Mouse (Mus musculus): ENCODE measurements at regions not wholly inside any gene's neighbourhood (a gene's known extent, or its start where the extent isn't known, plus 50 kb on each side); places are given as distances from the start of the nearest gene placed in this dataset.

- no peaks in the 10 kb centered on the region for H3K4me1 ChIP-seq (ENCODE audit: control insufficient read depth, insufficient read depth, low read length)
- TF ChIP-seq CTCF (IDR thresholded peaks at IDR 0.05; ENCODE audit: low read depth, low read length) = no peak
- no peak for TF ChIP-seq POLR2A (IDR thresholded peaks at IDR 0.05; ENCODE audit: borderline replicate concordance, low read depth, low read length)
- H3K27ac ChIP-seq (ENCODE audit: insufficient read depth, low read depth, low read length) = no peak overlapping the region
- H3K4me3 ChIP-seq (ENCODE audit: insufficient read depth, low read length) = no peak overlapping the region
These were observed 123.9 kb downstream of the Ifng start for GRCm38 (mm10) chr10:118564528-118565268.

GRCm38 (mm10) chr10:118568617-118569016 is 127.8 kb downstream of the Ifng start:
- peaks cover 2% of the 10 kb centered on the region for H3K4me1 ChIP-seq (ENCODE audit: control insufficient read depth, insufficient read depth, low read length)
- TF ChIP-seq POLR2A (IDR thresholded peaks at IDR 0.05; ENCODE audit: borderline replicate concordance, low read depth, low read length) (no peak), CTCF (IDR thresholded peaks at IDR 0.05; ENCODE audit: low read depth, low read length) (no peak)
- H3K27ac ChIP-seq (ENCODE audit: insufficient read depth, low read depth, low read length) = no peak overlapping the region
- no peak overlapping the region for H3K4me3 ChIP-seq (ENCODE audit: insufficient read depth, low read length)

GRCm38 (mm10) chr10:118569424-118569823 is 128.6 kb downstream of the Ifng start:
- Histone ChIP-seq H3K27ac (ENCODE audit: insufficient read depth, low read depth, low read length) (no peak overlapping the region), H3K4me3 (ENCODE audit: insufficient read depth, low read length) (no peak overlapping the region), H3K4me1 (ENCODE audit: control insufficient read depth, insufficient read depth, low read length) (peaks cover 11% of the 10 kb centered on the region)
- no peak for TF ChIP-seq POLR2A (IDR thresholded peaks at IDR 0.05; ENCODE audit: borderline replicate concordance, low read depth, low read length)
- no peak for TF ChIP-seq CTCF (IDR thresholded peaks at IDR 0.05; ENCODE audit: low read depth, low read length)

- peaks cover 12% of the 10 kb centered on the region for H3K4me1 ChIP-seq (ENCODE audit: control insufficient read depth, insufficient read depth, low read length)
- peak overlapping the region; percentile 78 for H3K27ac ChIP-seq (ENCODE audit: insufficient read depth, low read depth, low read length)
- TF ChIP-seq CTCF (IDR thresholded peaks at IDR 0.05; ENCODE audit: low read depth, low read length) (no peak), POLR2A (IDR thresholded peaks at IDR 0.05; ENCODE audit: borderline replicate concordance, low read depth, low read length) (no peak)
- no peak overlapping the region for H3K4me3 ChIP-seq (ENCODE audit: insufficient read depth, low read length)
These were observed 132.4 kb downstream of the Ifng start for GRCm38 (mm10) chr10:118573247-118573646.

GRCm38 (mm10) chr10:118575570-118575969 is 134.7 kb downstream of the Ifng start:
- no peak for TF ChIP-seq CTCF (IDR thresholded peaks at IDR 0.05; ENCODE audit: low read depth, low read length)
- no peak for TF ChIP-seq POLR2A (IDR thresholded peaks at IDR 0.05; ENCODE audit: borderline replicate concordance, low read depth, low read length)
- no peak overlapping the region for H3K4me3 ChIP-seq (ENCODE audit: insufficient read depth, low read length)
- peaks cover 14% of the 10 kb centered on the region for H3K4me1 ChIP-seq (ENCODE audit: control insufficient read depth, insufficient read depth, low read length)
- no peak overlapping the region for H3K27ac ChIP-seq (ENCODE audit: insufficient read depth, low read depth, low read length)

- H3K27ac ChIP-seq (ENCODE audit: insufficient read depth, low read depth, low read length) = peak overlapping the region; percentile 23; the same call in 1 of the 2 replicates
- H3K4me3 ChIP-seq (ENCODE audit: insufficient read depth, low read length) = no peak overlapping the region
- TF ChIP-seq POLR2A (IDR thresholded peaks at IDR 0.05; ENCODE audit: borderline replicate concordance, low read depth, low read length) = no peak
- no peak for TF ChIP-seq CTCF (IDR thresholded peaks at IDR 0.05; ENCODE audit: low read depth, low read length)
- peaks cover 5% of the 10 kb centered on the region for H3K4me1 ChIP-seq (ENCODE audit: control insufficient read depth, insufficient read depth, low read length)
These were observed 140.5 kb downstream of the Ifng start for GRCm38 (mm10) chr10:118581376-118581775.

GRCm38 (mm10) chr10:118585821-118586220 is 145.0 kb downstream of the Ifng start:
- Histone ChIP-seq H3K27ac (ENCODE audit: insufficient read depth, low read depth, low read length) (no peak overlapping the region), H3K4me1 (ENCODE audit: control insufficient read depth, insufficient read depth, low read length) (peaks cover 2% of the 10 kb centered on the region; the same call in 1 of the 2 replicates), H3K4me3 (ENCODE audit: insufficient read depth, low read length) (no peak overlapping the region)
- TF ChIP-seq POLR2A (IDR thresholded peaks at IDR 0.05; ENCODE audit: borderline replicate concordance, low read depth, low read length) (no peak), CTCF (IDR thresholded peaks at IDR 0.05; ENCODE audit: low read depth, low read length) (no peak)

GRCm38 (mm10) chr10:118588198-118588597 is 147.4 kb downstream of the Ifng start:
- no peaks in the 10 kb centered on the region for H3K4me1 ChIP-seq (ENCODE audit: control insufficient read depth, insufficient read depth, low read length)
- TF ChIP-seq CTCF (IDR thresholded peaks at IDR 0.05; ENCODE audit: low read depth, low read length) = no peak
- no peak for TF ChIP-seq POLR2A (IDR thresholded peaks at IDR 0.05; ENCODE audit: borderline replicate concordance, low read depth, low read length)
- H3K4me3 ChIP-seq (ENCODE audit: insufficient read depth, low read length) = no peak overlapping the region
- no peak overlapping the region for H3K27ac ChIP-seq (ENCODE audit: insufficient read depth, low read depth, low read length)

- TF ChIP-seq CTCF (IDR thresholded peaks at IDR 0.05; ENCODE audit: low read depth, low read length) = peak; percentile 66
- TF ChIP-seq POLR2A (IDR thresholded peaks at IDR 0.05; ENCODE audit: borderline replicate concordance, low read depth, low read length) = no peak
- no peak overlapping the region for H3K27ac ChIP-seq (ENCODE audit: insufficient read depth, low read depth, low read length)
- no peak overlapping the region for H3K4me3 ChIP-seq (ENCODE audit: insufficient read depth, low read length)
These were observed 152.0 kb downstream of the Ifng start for GRCm38 (mm10) chr10:118592648-118593368.

GRCm38 (mm10) chr10:118596206-118596605 is 155.4 kb downstream of the Ifng start:
- Histone ChIP-seq H3K27ac (ENCODE audit: insufficient read depth, low read depth, low read length) (no peak overlapping the region), H3K4me1 (ENCODE audit: control insufficient read depth, insufficient read depth, low read length) (no peaks in the 10 kb centered on the region), H3K4me3 (ENCODE audit: insufficient read depth, low read length) (no peak overlapping the region)
- TF ChIP-seq POLR2A (IDR thresholded peaks at IDR 0.05; ENCODE audit: borderline replicate concordance, low read depth, low read length) (no peak), CTCF (IDR thresholded peaks at IDR 0.05; ENCODE audit: low read depth, low read length) (no peak)

More at GRCm38 (mm10) chr10:118592648-118593368, 152.0 kb downstream of the Ifng start:
- no peaks in the 10 kb centered on the region for H3K4me1 ChIP-seq (ENCODE audit: control insufficient read depth, insufficient read depth, low read length)
